Mouse (Mus musculus): ENCODE measurements at regions not wholly inside any gene's neighbourhood (a gene's known extent, or its start where the extent isn't known, plus 50 kb on each side); places are given as distances from the start of the nearest gene placed in this dataset.
"Not testable (repeated sequence)": the region's sequence is repeated elsewhere in the genome, so short reads cannot be mapped to it uniquely, and the experiment has no call there.

GRCm38 (mm10) chr2:133768546-133768945, 216.6 kb downstream of the Bmp2 start:
- no peak for DNase-seq (ENCODE audit: low spot score)
- no peaks in the 10 kb centered on the region for H3K27me3 ChIP-seq (replicated peaks; ENCODE audit: control insufficient read depth, insufficient read depth, low read length)
- H3K4me2 ChIP-seq (ENCODE audit: low read length), result no peak overlapping the region
- H3K27ac ChIP-seq (ENCODE audit: low read depth, low read length), result no peak overlapping the region
- no peaks in the 10 kb centered on the region for H3K4me1 ChIP-seq (ENCODE audit: control insufficient read depth, insufficient read depth, low read length)
- WGBS, result 98% methylated on average over 1 of the region's 1 CpGs
- no peak for ATAC-seq
- H3K36me3 ChIP-seq (ENCODE audit: control insufficient read depth, insufficient read depth, low read length), result no peaks in the 10 kb centered on the region
- H3K4me3 ChIP-seq (ENCODE audit: low read depth, low read length), result no peak overlapping the region
- no peak overlapping the region for H3K9ac ChIP-seq (ENCODE audit: low read length)
- no peaks in the 10 kb centered on the region for H3K9me3 ChIP-seq (replicated peaks; ENCODE audit: control insufficient read depth, low read length)

- H3K4me1 ChIP-seq (ENCODE audit: control insufficient read depth, insufficient read depth, low read length), result no peaks in the 10 kb centered on the region
- no peak overlapping the region for H3K27ac ChIP-seq (ENCODE audit: low read depth, low read length)
- DNase-seq (ENCODE audit: low spot score) (no peak), ATAC-seq (no peak)
- H3K27me3 ChIP-seq (replicated peaks; ENCODE audit: control insufficient read depth, insufficient read depth, low read length), result no peaks in the 10 kb centered on the region
- 84% methylated on average over 7 of the region's 7 CpGs for WGBS
- H3K4me3 ChIP-seq (ENCODE audit: low read depth, low read length), result no peak overlapping the region
- H3K4me2 ChIP-seq (ENCODE audit: low read length), result no peak overlapping the region
- no peak overlapping the region for H3K9ac ChIP-seq (ENCODE audit: low read length)
- H3K36me3 ChIP-seq (ENCODE audit: control insufficient read depth, insufficient read depth, low read length), result no peaks in the 10 kb centered on the region
- no peaks in the 10 kb centered on the region for H3K9me3 ChIP-seq (replicated peaks; ENCODE audit: control insufficient read depth, low read length)
Observed at GRCm38 (mm10) chr2:133783588-133784342, 231.8 kb downstream of the Bmp2 start.

- Histone ChIP-seq H3K4me2 (ENCODE audit: low read length) (no peak overlapping the region), H3K4me3 (ENCODE audit: low read depth, low read length) (no peak overlapping the region), H3K4me1 (ENCODE audit: control insufficient read depth, insufficient read depth, low read length) (no peaks in the 10 kb centered on the region), H3K27me3 (replicated peaks; ENCODE audit: control insufficient read depth, insufficient read depth, low read length) (no peaks in the 10 kb centered on the region), H3K9ac (ENCODE audit: low read length) (no peak overlapping the region), H3K36me3 (ENCODE audit: control insufficient read depth, insufficient read depth, low read length) (no peaks in the 10 kb centered on the region), H3K27ac (ENCODE audit: low read depth, low read length) (no peak overlapping the region), H3K9me3 (replicated peaks; ENCODE audit: control insufficient read depth, low read length) (no peaks in the 10 kb centered on the region)
- DNase-seq (ENCODE audit: low spot score), result no peak
- 91% methylated on average over 1 of the region's 1 CpGs for WGBS
- ATAC-seq, result no peak
Observed at GRCm38 (mm10) chr2:133791031-133791430, 239.1 kb downstream of the Bmp2 start.

GRCm38 (mm10) chr2:133793293-133793692, 241.3 kb downstream of the Bmp2 start:
- Histone ChIP-seq H3K4me2 (ENCODE audit: low read length) (no peak overlapping the region), H3K27me3 (replicated peaks; ENCODE audit: control insufficient read depth, insufficient read depth, low read length) (no peaks in the 10 kb centered on the region), H3K4me3 (ENCODE audit: low read depth, low read length) (no peak overlapping the region), H3K36me3 (ENCODE audit: control insufficient read depth, insufficient read depth, low read length) (no peaks in the 10 kb centered on the region), H3K4me1 (ENCODE audit: control insufficient read depth, insufficient read depth, low read length) (no peaks in the 10 kb centered on the region), H3K9me3 (replicated peaks; ENCODE audit: control insufficient read depth, low read length) (no peaks in the 10 kb centered on the region), H3K9ac (ENCODE audit: low read length) (no peak overlapping the region), H3K27ac (ENCODE audit: low read depth, low read length) (no peak overlapping the region)
- 37% methylated on average over 2 of the region's 2 CpGs for WGBS
- peak; percentile 45 for DNase-seq (ENCODE audit: low spot score)
- ATAC-seq, result no peak

- H3K27me3 ChIP-seq (replicated peaks; ENCODE audit: control insufficient read depth, insufficient read depth, low read length), result no peaks in the 10 kb centered on the region
- no peak overlapping the region for H3K27ac ChIP-seq (ENCODE audit: low read depth, low read length)
- DNase-seq (ENCODE audit: low spot score) (peak; percentile 2), ATAC-seq (no peak)
- no peaks in the 10 kb centered on the region for H3K4me1 ChIP-seq (ENCODE audit: control insufficient read depth, insufficient read depth, low read length)
- H3K9ac ChIP-seq (ENCODE audit: low read length), result no peak overlapping the region
- no peaks in the 10 kb centered on the region for H3K9me3 ChIP-seq (replicated peaks; ENCODE audit: control insufficient read depth, low read length)
- H3K4me3 ChIP-seq (ENCODE audit: low read depth, low read length), result no peak overlapping the region
- no peaks in the 10 kb centered on the region for H3K36me3 ChIP-seq (ENCODE audit: control insufficient read depth, insufficient read depth, low read length)
- 47% methylated on average over 3 of the region's 3 CpGs for WGBS
- no peak overlapping the region for H3K4me2 ChIP-seq (ENCODE audit: low read length)
Observed at GRCm38 (mm10) chr2:133802666-133803065, 250.7 kb downstream of the Bmp2 start.

GRCm38 (mm10) chr2:133821418-133821817, 269.5 kb downstream of the Bmp2 start:
- DNase-seq (ENCODE audit: low spot score) (no peak), ATAC-seq (no peak)
- Histone ChIP-seq H3K9me3 (replicated peaks; ENCODE audit: control insufficient read depth, low read length) (no peaks in the 10 kb centered on the region), H3K27me3 (replicated peaks; ENCODE audit: control insufficient read depth, insufficient read depth, low read length) (no peaks in the 10 kb centered on the region), H3K36me3 (ENCODE audit: control insufficient read depth, insufficient read depth, low read length) (no peaks in the 10 kb centered on the region), H3K4me1 (ENCODE audit: control insufficient read depth, insufficient read depth, low read length) (no peaks in the 10 kb centered on the region), H3K27ac (ENCODE audit: low read depth, low read length) (no peak overlapping the region), H3K4me2 (ENCODE audit: low read length) (no peak overlapping the region), H3K9ac (ENCODE audit: low read length) (no peak overlapping the region), H3K4me3 (ENCODE audit: low read depth, low read length) (no peak overlapping the region)
- WGBS, result 86% methylated on average over 4 of the region's 4 CpGs

- Histone ChIP-seq H3K4me3 (ENCODE audit: low read depth, low read length) (no peak overlapping the region), H3K4me2 (ENCODE audit: low read length) (no peak overlapping the region), H3K9me3 (replicated peaks; ENCODE audit: control insufficient read depth, low read length) (no peaks in the 10 kb centered on the region)
Observed at GRCm38 (mm10) chr2:133829406-133829805, 277.4 kb downstream of the Bmp2 start.

GRCm38 (mm10) chr2:133850485-133850884, 298.5 kb downstream of the Bmp2 start:
- no peak for DNase-seq (ENCODE audit: low spot score)

More at GRCm38 (mm10) chr2:133829406-133829805, 277.4 kb downstream of the Bmp2 start:
- Histone ChIP-seq H3K9ac (ENCODE audit: low read length) (no peak overlapping the region), H3K27ac (ENCODE audit: low read depth, low read length) (no peak overlapping the region), H3K27me3 (replicated peaks; ENCODE audit: control insufficient read depth, insufficient read depth, low read length) (no peaks in the 10 kb centered on the region), H3K4me1 (ENCODE audit: control insufficient read depth, insufficient read depth, low read length) (no peaks in the 10 kb centered on the region), H3K36me3 (ENCODE audit: control insufficient read depth, insufficient read depth, low read length) (no peaks in the 10 kb centered on the region)
- no peak for DNase-seq (ENCODE audit: low spot score)
- 87% methylated on average over 1 of the region's 1 CpGs for WGBS
- ATAC-seq, result no peak

GRCm38 (mm10) chr2:133874982-133875381, 323.0 kb downstream of the Bmp2 start:
- ATAC-seq, result not testable (repeated sequence)
- 90% methylated on average over 8 of the region's 8 CpGs for WGBS

More at GRCm38 (mm10) chr2:133850485-133850884, 298.5 kb downstream of the Bmp2 start:
- Histone ChIP-seq H3K27ac (ENCODE audit: low read depth, low read length) (no peak overlapping the region), H3K27me3 (replicated peaks; ENCODE audit: control insufficient read depth, insufficient read depth, low read length) (no peaks in the 10 kb centered on the region), H3K4me3 (ENCODE audit: low read depth, low read length) (no peak overlapping the region), H3K9me3 (replicated peaks; ENCODE audit: control insufficient read depth, low read length) (no peaks in the 10 kb centered on the region), H3K36me3 (ENCODE audit: control insufficient read depth, insufficient read depth, low read length) (no peaks in the 10 kb centered on the region), H3K9ac (ENCODE audit: low read length) (no peak overlapping the region), H3K4me1 (ENCODE audit: control insufficient read depth, insufficient read depth, low read length) (no peaks in the 10 kb centered on the region), H3K4me2 (ENCODE audit: low read length) (no peak overlapping the region)
- ATAC-seq, result no peak

More at GRCm38 (mm10) chr2:133874982-133875381, 323.0 kb downstream of the Bmp2 start:
- H3K27ac ChIP-seq (ENCODE audit: low read depth, low read length); H3K4me1 ChIP-seq (ENCODE audit: control insufficient read depth, insufficient read depth, low read length); H3K9me3 ChIP-seq (replicated peaks; ENCODE audit: control insufficient read depth, low read length); H3K27me3 ChIP-seq (replicated peaks; ENCODE audit: control insufficient read depth, insufficient read depth, low read length); H3K9ac ChIP-seq (ENCODE audit: low read length); H3K4me3 ChIP-seq (ENCODE audit: low read depth, low read length); H3K4me2 ChIP-seq (ENCODE audit: low read length); DNase-seq (ENCODE audit: low spot score); H3K36me3 ChIP-seq (ENCODE audit: control insufficient read depth, insufficient read depth, low read length): not testable (repeated sequence)

Data from forebrain, embryonic 14.5 days (tissue).